Mouse (Mus musculus): ENCODE results near the gene Nfix. TPM values are rescaled to one million over a fixed set of nuclear protein-coding genes. Genes with fewer than 3 reads are reported as not detected.

The Nfix gene
- polyA plus RNA-seq, 1 experiment from 2014 or later = 36.6 TPM

GRCm38 (mm10) chr8:84654597-84654996 is 145.5 kb downstream of the Nfix start:
- H3K36me3 ChIP-seq (ENCODE audit: control insufficient read depth, insufficient read depth, low read length) = no peaks in the 10 kb centered on the region
- ATAC-seq (ENCODE audit: low FRiP score, low TSS enrichment) = no peak
- DNase-seq (ENCODE audit: low spot score) = peak; percentile 51
- TF ChIP-seq EP300 (optimal IDR thresholded peaks at IDR 0.05) (no peak), CTCF (IDR thresholded peaks at IDR 0.05; ENCODE audit: low read depth) (peak; percentile 58)
- peak overlapping the region; percentile 97 for H3K27ac ChIP-seq (replicated peaks)
- 41% methylated on average over 4 of the region's 4 CpGs for WGBS
- H3K9me3 ChIP-seq (ENCODE audit: control insufficient read depth, low read length) = no peaks in the 10 kb centered on the region
- H3K9ac ChIP-seq (ENCODE audit: low read length) = no peak overlapping the region
- H3K4me3 ChIP-seq (ENCODE audit: low read depth, low read length) = no peak overlapping the region
- H3K27me3 ChIP-seq (ENCODE audit: control insufficient read depth, insufficient read depth, low read length) = no peaks in the 10 kb centered on the region
- H3K4me1 ChIP-seq (replicated peaks; ENCODE audit: control insufficient read depth, insufficient read depth) = peaks cover 7% of the 10 kb centered on the region
- H3K4me2 ChIP-seq (replicated peaks; ENCODE audit: low read depth) = no peak overlapping the region

- TF ChIP-seq EP300 (optimal IDR thresholded peaks at IDR 0.05) = no peak
- no peak for TF ChIP-seq CTCF (IDR thresholded peaks at IDR 0.05; ENCODE audit: low read depth)
- Histone ChIP-seq H3K27ac (replicated peaks) (no peak overlapping the region), H3K4me3 (ENCODE audit: low read depth, low read length) (no peak overlapping the region)
These were observed 147.0 kb downstream of the Nfix start for GRCm38 (mm10) chr8:84653092-84653631.

GRCm38 (mm10) chr8:84650213-84650612 is 149.9 kb downstream of the Nfix start:
- Histone ChIP-seq H3K27me3 (ENCODE audit: control insufficient read depth, insufficient read depth, low read length) (no peaks in the 10 kb centered on the region), H3K4me3 (ENCODE audit: low read depth, low read length) (no peak overlapping the region), H3K36me3 (ENCODE audit: control insufficient read depth, insufficient read depth, low read length) (no peaks in the 10 kb centered on the region), H3K9me3 (ENCODE audit: control insufficient read depth, low read length) (no peaks in the 10 kb centered on the region), H3K9ac (ENCODE audit: low read length) (no peak overlapping the region), H3K4me1 (replicated peaks; ENCODE audit: control insufficient read depth, insufficient read depth) (no peaks in the 10 kb centered on the region), H3K4me2 (replicated peaks; ENCODE audit: low read depth) (no peak overlapping the region), H3K27ac (replicated peaks) (peak overlapping the region; percentile 40; the same call in 1 of the 2 replicates)
- ATAC-seq (ENCODE audit: low FRiP score, low TSS enrichment) (peak; percentile 63), DNase-seq (ENCODE audit: low spot score) (peak; percentile 31)
- WGBS = 41% methylated on average over 3 of the region's 3 CpGs
- TF ChIP-seq CTCF (IDR thresholded peaks at IDR 0.05; ENCODE audit: low read depth) (no peak), EP300 (optimal IDR thresholded peaks at IDR 0.05) (no peak)

More at GRCm38 (mm10) chr8:84653092-84653631, 147.0 kb downstream of the Nfix start:
- no peak for DNase-seq (ENCODE audit: low spot score)
- no peaks in the 10 kb centered on the region for H3K9me3 ChIP-seq (ENCODE audit: control insufficient read depth, low read length)
- no peak overlapping the region for H3K4me2 ChIP-seq (replicated peaks; ENCODE audit: low read depth)
- no peak overlapping the region for H3K9ac ChIP-seq (ENCODE audit: low read length)
- WGBS = 65% methylated on average over 9 of the region's 9 CpGs
- H3K4me1 ChIP-seq (replicated peaks; ENCODE audit: control insufficient read depth, insufficient read depth) = peaks cover 7% of the 10 kb centered on the region; the same call in 1 of the 2 replicates
- H3K36me3 ChIP-seq (ENCODE audit: control insufficient read depth, insufficient read depth, low read length) = no peaks in the 10 kb centered on the region
- no peak for ATAC-seq (ENCODE audit: low FRiP score, low TSS enrichment)
- H3K27me3 ChIP-seq (ENCODE audit: control insufficient read depth, insufficient read depth, low read length) = no peaks in the 10 kb centered on the region

Other genes with a start within 250 kb of the Nfix start
- 82.8 and 86.6 TPM in 2 replicates for gene Ier2, start 137.5 kb downstream of the Nfix start, polyA plus RNA-seq (2015; fragmentation: Nextera tagmentation; extraction: Ambion mirVana)
- gene Trmt1, start 114.0 kb downstream of the Nfix start, polyA plus RNA-seq (2015; fragmentation: Nextera tagmentation; extraction: Ambion mirVana) = 45.1 and 49.9 TPM in 2 replicates
- gene Nacc1, start 112.5 kb downstream of the Nfix start, polyA plus RNA-seq (2015; fragmentation: Nextera tagmentation; extraction: Ambion mirVana) = 6.8 and 8.3 TPM in 2 replicates
- gene Lyl1, start 98.9 kb downstream of the Nfix start, polyA plus RNA-seq (2015; fragmentation: Nextera tagmentation; extraction: Ambion mirVana) = 4.0 and 4.3 TPM in 2 replicates
- 1.7 and 2.0 TPM in 2 replicates for gene G430095P16Rik, start 77.3 kb downstream of the Nfix start, polyA plus RNA-seq (2015; fragmentation: Nextera tagmentation; extraction: Ambion mirVana)
- 3.3 TPM in 2 replicates for gene Dand5, start 22.5 kb upstream of the Nfix start, polyA plus RNA-seq (2015; fragmentation: Nextera tagmentation; extraction: Ambion mirVana)
- gene Gadd45gip1, start 31.2 kb upstream of the Nfix start, polyA plus RNA-seq (2015; fragmentation: Nextera tagmentation; extraction: Ambion mirVana) = 38.5 and 39.3 TPM in 2 replicates
- 69.8 and 70.6 TPM in 2 replicates for gene Rad23a, start 40.3 kb upstream of the Nfix start, polyA plus RNA-seq (2015; fragmentation: Nextera tagmentation; extraction: Ambion mirVana)
- gene Calr, start 46.6 kb upstream of the Nfix start, polyA plus RNA-seq (2015; fragmentation: Nextera tagmentation; extraction: Ambion mirVana) = 522 and 537 TPM in 2 replicates
- gene Farsa, start 56.6 kb upstream of the Nfix start, polyA plus RNA-seq (2015; fragmentation: Nextera tagmentation; extraction: Ambion mirVana) = 43.3 and 44.3 TPM in 2 replicates
- gene Syce2, start 71.8 kb upstream of the Nfix start, polyA plus RNA-seq (2015; fragmentation: Nextera tagmentation; extraction: Ambion mirVana) = 25.0 and 27.3 TPM in 2 replicates
- gene Gcdh, start 93.6 kb upstream of the Nfix start, polyA plus RNA-seq (2015; fragmentation: Nextera tagmentation; extraction: Ambion mirVana) = 18.5 and 21.1 TPM in 2 replicates
- gene Klf1, start 101.6 kb upstream of the Nfix start, polyA plus RNA-seq (2015; fragmentation: Nextera tagmentation; extraction: Ambion mirVana) = 0.51 and 0.82 TPM in 2 replicates
- 15.9 and 17.4 TPM in 2 replicates for gene Dnase2a, start 108.2 kb upstream of the Nfix start, polyA plus RNA-seq (2015; fragmentation: Nextera tagmentation; extraction: Ambion mirVana)
- gene Mast1, start 137.0 kb upstream of the Nfix start, polyA plus RNA-seq (2015; fragmentation: Nextera tagmentation; extraction: Ambion mirVana) = 0.87 and 1.1 TPM in 2 replicates
- 0.05 and 0.13 TPM in 2 replicates for gene Rtbdn, start 146.6 kb upstream of the Nfix start, polyA plus RNA-seq (2015; fragmentation: Nextera tagmentation; extraction: Ambion mirVana)
- not detected in 2 replicates for gene Gm49661, start 169.1 kb upstream of the Nfix start, polyA plus RNA-seq (2015; fragmentation: Nextera tagmentation; extraction: Ambion mirVana)
- 370 and 376 TPM in 2 replicates for gene Prdx2, start 169.2 kb upstream of the Nfix start, polyA plus RNA-seq (2015; fragmentation: Nextera tagmentation; extraction: Ambion mirVana)
- gene Rnaseh2a, start 169.4 kb upstream of the Nfix start, polyA plus RNA-seq (2015; fragmentation: Nextera tagmentation; extraction: Ambion mirVana) = 79.4 and 80.1 TPM in 2 replicates
- gene Junb, start 178.4 kb upstream of the Nfix start, polyA plus RNA-seq (2015; fragmentation: Nextera tagmentation; extraction: Ambion mirVana) = 88.5 and 95.9 TPM in 2 replicates
- 28.8 and 30.9 TPM in 2 replicates for gene Hook2, start 190.3 kb upstream of the Nfix start, polyA plus RNA-seq (2015; fragmentation: Nextera tagmentation; extraction: Ambion mirVana)
- gene Best2, start 214.2 kb upstream of the Nfix start, polyA plus RNA-seq (2015; fragmentation: Nextera tagmentation; extraction: Ambion mirVana) = 0.06 and 0.16 TPM in 2 replicates
- 68.0 and 71.8 TPM in 2 replicates for gene Asna1, start 224.9 kb upstream of the Nfix start, polyA plus RNA-seq (2015; fragmentation: Nextera tagmentation; extraction: Ambion mirVana)
- 94.4 and 95.1 TPM in 2 replicates for gene Trir, start 226.5 kb upstream of the Nfix start, polyA plus RNA-seq (2015; fragmentation: Nextera tagmentation; extraction: Ambion mirVana)
- gene Tnpo2, start 236.6 kb upstream of the Nfix start, polyA plus RNA-seq (2015; fragmentation: Nextera tagmentation; extraction: Ambion mirVana) = 12.5 and 15.4 TPM in 2 replicates

All from stomach, postnatal 0 days (tissue).